Mouse (Mus musculus): ENCODE data around the gene Jakmip3. TPM values are rescaled to one million over a fixed set of nuclear protein-coding genes. Genes with fewer than 3 reads are reported as not detected.

The Jakmip3 gene
- polyA plus RNA-seq, 1 experiment from 2014 or later = 0.05 TPM

DNA sequence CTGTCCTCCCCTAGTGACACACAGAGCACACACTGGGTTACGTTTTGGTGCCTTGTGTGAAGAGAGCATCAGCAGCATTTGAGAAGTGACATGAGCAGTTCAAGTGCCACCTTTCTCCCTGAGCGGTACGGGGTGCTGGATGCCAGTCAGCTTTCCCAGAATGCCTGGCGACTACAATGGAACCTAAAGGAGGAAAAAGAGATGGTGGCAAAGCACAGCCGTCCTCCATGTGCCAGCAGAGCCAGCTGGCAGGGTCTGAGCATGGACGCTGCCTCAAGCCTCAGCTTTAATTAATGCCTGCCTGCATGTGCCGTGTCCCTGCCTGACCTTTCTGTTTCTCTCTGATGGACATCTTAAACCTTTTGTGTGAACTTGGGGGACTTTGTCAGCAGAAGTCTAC is 15.3 kb downstream of the Jakmip3 start:
- Histone ChIP-seq H3K36me3 (no peaks in the 10 kb centered on the region), H3K27me3 (replicated peaks) (peaks cover 8% of the 10 kb centered on the region; the same call in 1 of the 2 replicates), H3K9ac (no peak overlapping the region), H3K4me3 (no peak overlapping the region), H3K4me1 (no peaks in the 10 kb centered on the region), H3K4me2 (no peak overlapping the region), H3K27ac (no peak overlapping the region), H3K9me3 (replicated peaks) (no peaks in the 10 kb centered on the region)
- WGBS (ENCODE audit: insufficient replicate concordance) = 67% methylated on average over 7 of the region's 7 CpGs
- no peak for ATAC-seq

- no peak overlapping the region for H3K4me2 ChIP-seq
- WGBS (ENCODE audit: insufficient replicate concordance) = 55% methylated on average over 6 of the region's 6 CpGs
- H3K27ac ChIP-seq = no peak overlapping the region
- no peaks in the 10 kb centered on the region for H3K4me1 ChIP-seq
- H3K36me3 ChIP-seq = no peaks in the 10 kb centered on the region
- no peak overlapping the region for H3K4me3 ChIP-seq
- H3K27me3 ChIP-seq (replicated peaks) = peaks cover 8% of the 10 kb centered on the region; the same call in 1 of the 2 replicates
- H3K9me3 ChIP-seq (replicated peaks) = no peaks in the 10 kb centered on the region
- no peak for ATAC-seq
- H3K9ac ChIP-seq = no peak overlapping the region
These were observed 16.6 kb downstream of the Jakmip3 start for GRCm38 (mm10) chr7:138957106-138957505.

DNA sequence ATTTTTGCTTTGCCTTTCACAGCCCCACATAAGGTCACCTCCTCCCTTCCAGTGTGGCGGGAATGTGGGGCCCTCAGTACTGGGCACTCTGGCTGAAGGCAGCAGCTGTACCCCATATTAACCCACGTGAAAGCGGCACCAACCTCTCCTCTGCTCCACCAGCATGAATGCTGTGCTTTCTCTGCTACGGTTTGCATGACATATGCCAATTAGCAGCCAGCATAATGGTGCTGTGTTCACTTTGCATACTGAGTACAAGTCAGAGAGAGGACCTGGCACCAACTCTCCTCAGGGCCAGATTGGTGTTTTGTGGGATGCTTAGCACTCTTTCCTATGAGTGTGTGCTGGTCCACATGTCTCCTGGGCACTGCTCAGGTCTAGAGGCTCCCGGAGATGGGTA is 19.2 kb downstream of the Jakmip3 start:
- H3K4me3 ChIP-seq = no peak overlapping the region
- no peak for ATAC-seq
- no peak overlapping the region for H3K27ac ChIP-seq

DNA sequence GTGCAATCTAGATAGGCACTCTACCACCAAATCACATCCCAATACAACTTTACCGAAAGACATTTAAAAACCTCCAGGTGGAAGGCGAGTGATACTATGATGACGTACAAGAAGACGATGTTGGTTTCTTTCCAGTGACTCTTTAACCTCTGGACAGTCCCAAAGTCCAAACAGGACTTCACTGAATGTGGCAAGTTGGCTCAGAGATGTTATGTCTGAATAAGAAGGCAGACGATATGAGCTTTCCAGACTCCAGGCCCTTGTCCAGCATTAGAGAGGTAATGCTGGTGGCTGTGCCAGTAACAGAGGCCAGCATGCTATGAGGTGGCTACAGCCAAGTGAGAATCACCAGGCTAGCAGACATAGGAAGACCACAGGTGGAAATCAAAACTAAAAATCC is 23.2 kb downstream of the Jakmip3 start:
- no peak overlapping the region for H3K4me3 ChIP-seq
- 74% methylated on average over 5 of the region's 5 CpGs for WGBS (ENCODE audit: insufficient replicate concordance)
- H3K36me3 ChIP-seq = no peaks in the 10 kb centered on the region
- no peak overlapping the region for H3K27ac ChIP-seq
- H3K9me3 ChIP-seq (replicated peaks) = no peaks in the 10 kb centered on the region
- H3K9ac ChIP-seq = no peak overlapping the region
- no peak overlapping the region for H3K4me2 ChIP-seq
- H3K27me3 ChIP-seq (replicated peaks) = peaks cover 6% of the 10 kb centered on the region; the same call in 1 of the 2 replicates
- no peaks in the 10 kb centered on the region for H3K4me1 ChIP-seq
- no peak for ATAC-seq

More for the DNA sequence above, 19.2 kb downstream of the Jakmip3 start:
- H3K9ac ChIP-seq = no peak overlapping the region
- H3K4me1 ChIP-seq = no peaks in the 10 kb centered on the region
- H3K9me3 ChIP-seq (replicated peaks) = no peaks in the 10 kb centered on the region
- H3K4me2 ChIP-seq = no peak overlapping the region
- peaks cover 8% of the 10 kb centered on the region; the same call in 1 of the 2 replicates for H3K27me3 ChIP-seq (replicated peaks)
- WGBS (ENCODE audit: insufficient replicate concordance) = 63% methylated on average over 5 of the region's 5 CpGs
- no peaks in the 10 kb centered on the region for H3K36me3 ChIP-seq

- 53% methylated on average over 13 of the region's 13 CpGs for WGBS (ENCODE audit: insufficient replicate concordance)
- Histone ChIP-seq H3K9ac (no peak overlapping the region), H3K9me3 (replicated peaks) (no peaks in the 10 kb centered on the region), H3K4me2 (no peak overlapping the region), H3K4me3 (no peak overlapping the region), H3K27me3 (replicated peaks) (peaks cover 6% of the 10 kb centered on the region; the same call in 1 of the 2 replicates), H3K27ac (no peak overlapping the region), H3K4me1 (no peaks in the 10 kb centered on the region), H3K36me3 (no peaks in the 10 kb centered on the region)
- no peak for ATAC-seq
These were observed 27.6 kb downstream of the Jakmip3 start for GRCm38 (mm10) chr7:138968010-138968620.

DNA sequence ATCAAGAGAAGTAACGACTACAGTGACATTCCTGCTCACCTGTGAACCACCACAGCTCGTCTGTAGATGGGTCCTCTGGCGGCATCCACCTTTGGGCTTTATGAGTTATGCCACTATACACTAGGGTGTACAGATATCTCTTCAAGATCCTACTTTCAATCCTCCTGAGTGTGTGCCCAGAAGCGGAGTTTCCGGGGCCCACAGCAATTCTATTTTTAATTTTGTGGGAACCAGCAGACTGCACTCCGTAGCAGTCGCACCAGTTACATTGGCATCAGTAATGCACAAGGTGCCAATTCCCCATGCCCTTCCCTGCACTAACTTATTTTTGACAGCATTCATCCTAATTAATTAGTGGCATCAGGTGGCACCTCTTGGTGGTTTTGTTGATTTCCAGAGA is 37.0 kb downstream of the Jakmip3 start:
- Histone ChIP-seq H3K36me3 (no peaks in the 10 kb centered on the region), H3K4me2 (no peak overlapping the region), H3K4me1 (no peaks in the 10 kb centered on the region), H3K9me3 (replicated peaks) (no peaks in the 10 kb centered on the region), H3K9ac (no peak overlapping the region), H3K27me3 (replicated peaks) (peaks cover 4% of the 10 kb centered on the region; the same call in 1 of the 2 replicates), H3K4me3 (no peak overlapping the region), H3K27ac (no peak overlapping the region)
- 80% methylated on average over 7 of the region's 7 CpGs for WGBS (ENCODE audit: insufficient replicate concordance)
- no peak for ATAC-seq

GRCm38 (mm10) chr7:138984576-138984975 is 44.0 kb downstream of the Jakmip3 start:
- H3K4me1 ChIP-seq = no peaks in the 10 kb centered on the region
- no peak overlapping the region for H3K9ac ChIP-seq
- WGBS (ENCODE audit: insufficient replicate concordance) = 79% methylated on average over 6 of the region's 6 CpGs
- H3K4me2 ChIP-seq = no peak overlapping the region
- H3K27ac ChIP-seq = no peak overlapping the region
- ATAC-seq = no peak
- H3K36me3 ChIP-seq = no peaks in the 10 kb centered on the region
- H3K9me3 ChIP-seq (replicated peaks) = no peaks in the 10 kb centered on the region
- no peaks in the 10 kb centered on the region for H3K27me3 ChIP-seq (replicated peaks)
- no peak overlapping the region for H3K4me3 ChIP-seq

- Histone ChIP-seq H3K4me1 (no peaks in the 10 kb centered on the region), H3K27ac (no peak overlapping the region), H3K27me3 (replicated peaks) (no peaks in the 10 kb centered on the region), H3K4me3 (no peak overlapping the region), H3K4me2 (no peak overlapping the region), H3K9me3 (replicated peaks) (no peaks in the 10 kb centered on the region), H3K9ac (no peak overlapping the region), H3K36me3 (no peaks in the 10 kb centered on the region)
- ATAC-seq = no peak
- 62% methylated on average over 9 of the region's 9 CpGs for WGBS (ENCODE audit: insufficient replicate concordance)
These were observed 48.6 kb downstream of the Jakmip3 start for GRCm38 (mm10) chr7:138989156-138989555.

- no peak overlapping the region for H3K4me2 ChIP-seq
- H3K27me3 ChIP-seq (replicated peaks) = no peaks in the 10 kb centered on the region
- H3K27ac ChIP-seq = no peak overlapping the region
- ATAC-seq = no peak
- H3K9me3 ChIP-seq (replicated peaks) = no peaks in the 10 kb centered on the region
- no peaks in the 10 kb centered on the region for H3K36me3 ChIP-seq
- no peaks in the 10 kb centered on the region for H3K4me1 ChIP-seq
- no peak overlapping the region for H3K9ac ChIP-seq
- no peak overlapping the region for H3K4me3 ChIP-seq
- WGBS (ENCODE audit: insufficient replicate concordance) = 75% methylated on average over 9 of the region's 9 CpGs
These were observed 62.2 kb downstream of the Jakmip3 start for GRCm38 (mm10) chr7:139002692-139003091.

DNA sequence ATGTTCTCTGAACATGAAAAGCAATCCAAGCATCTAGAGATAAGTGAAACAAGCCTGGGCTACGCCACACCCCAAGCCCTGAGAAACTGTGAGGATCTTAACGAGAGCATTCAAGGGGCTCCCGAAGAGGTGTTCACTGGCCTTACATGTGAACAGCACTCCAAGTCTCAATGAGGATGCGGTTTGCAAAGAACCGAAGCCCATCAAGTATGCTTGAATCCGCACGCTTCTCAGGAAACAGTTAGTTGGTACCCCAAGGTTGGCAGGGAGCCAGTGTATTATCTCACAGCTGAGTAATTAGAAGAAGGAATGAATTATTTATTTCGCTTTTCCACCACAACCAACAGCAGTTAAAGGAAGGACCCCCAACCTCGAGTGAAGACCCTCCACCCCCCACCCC is 62.7 kb downstream of the Jakmip3 start:
- H3K36me3 ChIP-seq = no peaks in the 10 kb centered on the region
- 62% methylated on average over 9 of the region's 9 CpGs for WGBS (ENCODE audit: insufficient replicate concordance)
- no peak overlapping the region for H3K4me3 ChIP-seq
- no peaks in the 10 kb centered on the region for H3K4me1 ChIP-seq
- no peak overlapping the region for H3K4me2 ChIP-seq
- no peak overlapping the region for H3K9ac ChIP-seq
- ATAC-seq = no peak
- H3K27ac ChIP-seq = no peak overlapping the region
- no peaks in the 10 kb centered on the region for H3K27me3 ChIP-seq (replicated peaks)
- no peaks in the 10 kb centered on the region for H3K9me3 ChIP-seq (replicated peaks)

DNA sequence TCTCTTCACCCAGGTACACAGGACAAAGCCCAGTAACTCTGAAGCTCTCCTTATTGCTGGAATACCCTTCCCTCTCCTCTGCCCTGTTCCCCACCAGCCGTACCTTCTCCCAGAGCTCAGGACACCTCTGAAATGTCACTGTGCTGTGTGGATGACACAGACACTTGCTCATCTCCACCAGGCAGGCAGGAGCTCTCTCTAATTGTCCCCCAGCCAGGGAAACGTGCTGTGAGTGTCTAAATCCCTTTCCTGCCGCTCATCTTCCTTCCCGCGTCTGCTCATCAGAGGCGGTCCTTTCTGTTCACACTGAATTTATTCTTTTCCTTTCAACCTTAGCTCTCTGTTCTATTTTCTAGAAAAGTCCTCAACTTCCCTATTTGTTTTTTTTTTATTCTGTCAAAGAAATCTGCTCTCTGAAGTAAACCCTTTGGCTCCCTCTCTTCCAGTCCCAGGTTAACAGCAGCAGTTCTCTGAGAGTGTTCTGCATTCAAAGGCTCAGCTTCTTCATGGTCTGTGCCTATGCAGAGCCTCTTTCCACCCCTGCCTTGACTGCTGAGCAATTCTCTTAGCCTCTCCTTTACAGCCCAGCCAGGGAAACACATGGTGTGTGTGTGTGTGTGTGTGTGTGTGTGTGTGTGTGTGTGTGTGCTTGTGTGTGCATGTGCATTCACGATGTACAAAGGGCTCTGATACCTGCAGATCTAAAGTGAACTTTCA is 69.4 kb downstream of the Jakmip3 start:
- Histone ChIP-seq H3K27me3 (replicated peaks) (peaks cover 16% of the 10 kb centered on the region; the same call in 1 of the 2 replicates), H3K27ac (no peak overlapping the region), H3K9me3 (replicated peaks) (no peaks in the 10 kb centered on the region), H3K36me3 (no peaks in the 10 kb centered on the region), H3K4me2 (no peak overlapping the region), H3K4me1 (no peaks in the 10 kb centered on the region), H3K9ac (no peak overlapping the region), H3K4me3 (no peak overlapping the region)
- ATAC-seq = no peak
- 64% methylated on average over 7 of the region's 7 CpGs for WGBS (ENCODE audit: insufficient replicate concordance)

GRCm38 (mm10) chr7:139011027-139011426 is 70.5 kb downstream of the Jakmip3 start:
- WGBS (ENCODE audit: insufficient replicate concordance) = 33% methylated on average over 3 of the region's 3 CpGs
- Histone ChIP-seq H3K9me3 (replicated peaks) (no peaks in the 10 kb centered on the region), H3K4me3 (no peak overlapping the region), H3K27ac (no peak overlapping the region), H3K4me2 (no peak overlapping the region), H3K4me1 (no peaks in the 10 kb centered on the region), H3K36me3 (no peaks in the 10 kb centered on the region), H3K27me3 (replicated peaks) (peaks cover 22% of the 10 kb centered on the region; the same call in 1 of the 2 replicates), H3K9ac (no peak overlapping the region)
- no peak for ATAC-seq
